Mouse (Mus musculus) stomach, embryonic 16.5 days (tissue): ENCODE data around the gene Gipc2. TPM values are rescaled to one million over a fixed set of nuclear protein-coding genes. Genes with fewer than 3 reads are reported as not detected.

Source experiments
- ATAC-seq: fragments of 200-750 bp; cut with Nextera tagmentation; 2 replicates; pipeline ENCODE4 v1.8.0; 2017; ENCODE audit warnings: moderate number of reproducible peaks, moderate TSS enrichment; ENCODE audit not compliant: insufficient read depth, low FRiP score
- H3K27ac ChIP-seq: fragments of 300-500 bp; sonication (generic); 2 replicates; pipeline ENCODE4 v1.5.1; 2014; ENCODE audit warnings: low read length
- H3K27me3 ChIP-seq: fragments of 300-500 bp; sonication (generic); 2 replicates; pipeline ENCODE4 v1.6.1; 2014; ENCODE audit warnings: low read length, control low read depth, mixed read lengths; ENCODE audit not compliant: control insufficient read depth, insufficient read depth
- H3K36me3 ChIP-seq: fragments of 300-500 bp; sonication (generic); 2 replicates; pipeline ENCODE4 v1.6.1; 2014; ENCODE audit warnings: low read length; ENCODE audit not compliant: control insufficient read depth, insufficient read depth
- H3K4me1 ChIP-seq: fragments of 300-500 bp; sonication (generic); 2 replicates; pipeline ENCODE4 v1.6.1; 2014; ENCODE audit warnings: low read length, control low read depth, mixed read lengths; ENCODE audit not compliant: control insufficient read depth, insufficient read depth
- H3K4me2 ChIP-seq: fragments of 300-500 bp; sonication (generic); 2 replicates; pipeline ENCODE4 v1.6.1; 2014; ENCODE audit warnings: low read depth, low read length, mixed read lengths
- H3K4me3 ChIP-seq: fragments of 300-500 bp; sonication (generic); replicated peaks from 2 replicates; pipeline ENCODE4 v1.5.1; 2014; ENCODE audit warnings: mild to moderate bottlenecking, low read length
- H3K9ac ChIP-seq: fragments of 300-500 bp; sonication (generic); 2 replicates; pipeline ENCODE4 v1.6.1; 2014; ENCODE audit warnings: low read length
- H3K9me3 ChIP-seq: fragments of 300-500 bp; sonication (generic); replicated peaks from 2 replicates; pipeline ENCODE4 v1.6.1; 2016; ENCODE audit warnings: low read length, control low read depth; ENCODE audit not compliant: control insufficient read depth
- WGBS: fragments of 180-500 bp; shearing (Covaris S2); extraction: QIAGEN DNeasy Blood & Tissue Kit; methylation state at CpG from one replicate; pipeline ENCODE4 v1.1.7; 2014; 5-methylcytosine and 5-hydroxymethylcytosine counted together
- polyA plus RNA-seq: library from polyadenylated mRNA; unstranded; fragments of >200 nt; fragmentation: Nextera tagmentation; extraction: Ambion mirVana; gene quantifications from 2 replicates; pipeline ENCODE4 v1.2.1, GENCODE M21; 2015

The Gipc2 gene
- polyA plus RNA-seq, 1 experiment from 2014 or later, result 59.9 TPM

- no peak overlapping the region for H3K9ac ChIP-seq
- no peak overlapping the region for H3K4me2 ChIP-seq
- no peak overlapping the region for H3K27ac ChIP-seq
- H3K9me3 ChIP-seq, result peaks cover 5% of the 10 kb centered on the region; the same call in 1 of the 2 replicates
- H3K36me3 ChIP-seq, result no peaks in the 10 kb centered on the region
- ATAC-seq, result no peak
- peaks cover 5% of the 10 kb centered on the region for H3K4me1 ChIP-seq
- 43% methylated on average over 11 of the region's 11 CpGs for WGBS
- H3K27me3 ChIP-seq, result no peaks in the 10 kb centered on the region
- H3K4me3 ChIP-seq, result no peak overlapping the region
Measured at GRCm38 (mm10) chr3:152100119-152100818, 65.8 kb downstream of the Gipc2 start.

- Histone ChIP-seq H3K9me3 (no peaks in the 10 kb centered on the region), H3K27me3 (no peaks in the 10 kb centered on the region), H3K4me3 (no peak overlapping the region), H3K36me3 (no peaks in the 10 kb centered on the region), H3K4me1 (peaks cover 5% of the 10 kb centered on the region), H3K4me2 (no peak overlapping the region), H3K27ac (no peak overlapping the region), H3K9ac (no peak overlapping the region)
- WGBS, result 2% methylated on average over 3 of the region's 3 CpGs
- ATAC-seq, result no peak
Measured at GRCm38 (mm10) chr3:152095030-152095429, 71.0 kb downstream of the Gipc2 start.

GRCm38 (mm10) chr3:152092385-152093057, 73.5 kb downstream of the Gipc2 start:
- peak overlapping the region; percentile 44 for H3K4me3 ChIP-seq
- H3K27ac ChIP-seq, result no peak overlapping the region
- H3K9me3 ChIP-seq, result no peaks in the 10 kb centered on the region
- 0 out of 2 replicates have a peak overlapping the region, but pooled peaks have one; percentile 7 for H3K9ac ChIP-seq
- WGBS, result 44% methylated on average over 34 of the region's 34 CpGs
- peak overlapping the region; percentile 48 for H3K4me2 ChIP-seq
- H3K4me1 ChIP-seq, result no peaks in the 10 kb centered on the region
- no peak for ATAC-seq
- H3K36me3 ChIP-seq, result no peaks in the 10 kb centered on the region
- H3K27me3 ChIP-seq, result no peaks in the 10 kb centered on the region

GRCm38 (mm10) chr3:152089178-152089577, 76.9 kb downstream of the Gipc2 start:
- Histone ChIP-seq H3K36me3 (no peaks in the 10 kb centered on the region), H3K4me2 (no peak overlapping the region), H3K27me3 (no peaks in the 10 kb centered on the region), H3K4me3 (no peak overlapping the region), H3K9me3 (no peaks in the 10 kb centered on the region), H3K4me1 (no peaks in the 10 kb centered on the region), H3K9ac (no peak overlapping the region), H3K27ac (no peak overlapping the region)
- ATAC-seq, result no peak
- 3% methylated on average over 4 of the region's 4 CpGs for WGBS

- Histone ChIP-seq H3K27ac (no peak overlapping the region), H3K27me3 (no peaks in the 10 kb centered on the region), H3K9ac (no peak overlapping the region), H3K36me3 (no peaks in the 10 kb centered on the region), H3K4me1 (no peaks in the 10 kb centered on the region), H3K4me3 (no peak overlapping the region), H3K9me3 (no peaks in the 10 kb centered on the region), H3K4me2 (no peak overlapping the region)
- no peak for ATAC-seq
- 79% methylated on average over 3 of the region's 3 CpGs for WGBS
Measured at GRCm38 (mm10) chr3:152081381-152081780, 84.6 kb downstream of the Gipc2 start.

- ATAC-seq, result no peak
- H3K27ac ChIP-seq, result peak overlapping the region; percentile 38; the same call in 1 of the 2 replicates
- no peak overlapping the region for H3K9ac ChIP-seq
- H3K36me3 ChIP-seq, result no peaks in the 10 kb centered on the region
- no peak overlapping the region for H3K4me3 ChIP-seq
- H3K9me3 ChIP-seq, result no peaks in the 10 kb centered on the region
- WGBS, result 77% methylated on average over 7 of the region's 7 CpGs
- no peaks in the 10 kb centered on the region for H3K27me3 ChIP-seq
- no peak overlapping the region for H3K4me2 ChIP-seq
- H3K4me1 ChIP-seq, result peaks cover 5% of the 10 kb centered on the region; the same call in 1 of the 2 replicates
Measured at GRCm38 (mm10) chr3:152076088-152076487, 89.9 kb downstream of the Gipc2 start.

GRCm38 (mm10) chr3:152069001-152069400, 97.0 kb downstream of the Gipc2 start:
- no peak overlapping the region for H3K27ac ChIP-seq
- no peaks in the 10 kb centered on the region for H3K36me3 ChIP-seq
- no peaks in the 10 kb centered on the region for H3K27me3 ChIP-seq
- no peak overlapping the region for H3K9ac ChIP-seq
- 77% methylated on average over 2 of the region's 2 CpGs for WGBS
- ATAC-seq, result no peak
- no peaks in the 10 kb centered on the region; the same call in 1 of the 2 replicates for H3K4me1 ChIP-seq
- no peak overlapping the region for H3K4me3 ChIP-seq
- no peaks in the 10 kb centered on the region for H3K9me3 ChIP-seq
- no peak overlapping the region for H3K4me2 ChIP-seq

GRCm38 (mm10) chr3:152068311-152068710, 97.7 kb downstream of the Gipc2 start:
- no peaks in the 10 kb centered on the region for H3K9me3 ChIP-seq
- no peak overlapping the region for H3K4me2 ChIP-seq
- no peak overlapping the region for H3K4me3 ChIP-seq
- no peaks in the 10 kb centered on the region for H3K36me3 ChIP-seq
- WGBS, result 89% methylated on average over 1 of the region's 1 CpGs
- H3K4me1 ChIP-seq, result no peaks in the 10 kb centered on the region; the same call in 1 of the 2 replicates
- H3K9ac ChIP-seq, result no peak overlapping the region
- H3K27me3 ChIP-seq, result no peaks in the 10 kb centered on the region
- no peak for ATAC-seq
- no peak overlapping the region for H3K27ac ChIP-seq

GRCm38 (mm10) chr3:152066696-152067095, 99.3 kb downstream of the Gipc2 start:
- H3K27me3 ChIP-seq, result no peaks in the 10 kb centered on the region
- WGBS, result 25% methylated on average over 13 of the region's 13 CpGs
- no peaks in the 10 kb centered on the region for H3K36me3 ChIP-seq
- H3K9me3 ChIP-seq, result no peaks in the 10 kb centered on the region
- H3K4me3 ChIP-seq, result no peak overlapping the region
- H3K27ac ChIP-seq, result no peak overlapping the region
- ATAC-seq, result peak; percentile 27; the same call in 1 of the 2 replicates
- no peaks in the 10 kb centered on the region; the same call in 1 of the 2 replicates for H3K4me1 ChIP-seq
- peak overlapping the region; percentile 38 for H3K4me2 ChIP-seq
- 0 out of 2 replicates have a peak overlapping the region, but pooled peaks have one; percentile 19 for H3K9ac ChIP-seq
